Mouse (Mus musculus) limb, embryonic 11.5 days (tissue): ENCODE measurements around the gene Gm48551. TPM values are rescaled to one million over a fixed set of nuclear protein-coding genes. Genes with fewer than 3 reads are reported as not detected.

Source experiments
- ATAC-seq: fragments of 200-750 bp; cut with Nextera tagmentation; 2 replicates; pipeline ENCODE4 v1.8.0; 2017; ENCODE audit warnings: low read depth; ENCODE audit not compliant: insufficient number of reproducible peaks, low FRiP score, low TSS enrichment
- DNase-seq: peaks from one replicate; pipeline ENCODE4 v3.0.0-alpha.2; 2015; ENCODE audit warnings: low spot score
- H3K27ac ChIP-seq: fragments of 300-500 bp; sonication (generic); replicated peaks from 2 replicates; pipeline ENCODE4 v1.5.1; 2014; ENCODE audit warnings: low read depth, mild to moderate bottlenecking, low read length
- H3K27me3 ChIP-seq: fragments of 300-500 bp; sonication (generic); 2 replicates; pipeline ENCODE4 v1.6.1; 2014; ENCODE audit warnings: mild to moderate bottlenecking, low read length, mixed read lengths; ENCODE audit not compliant: control insufficient read depth, insufficient read depth
- H3K36me3 ChIP-seq: fragments of 300-500 bp; sonication (generic); 2 replicates; pipeline ENCODE4 v1.6.1; 2014; ENCODE audit warnings: mild to moderate bottlenecking, low read length, moderate library complexity, mixed read lengths; ENCODE audit not compliant: control insufficient read depth, insufficient read depth
- H3K4me1 ChIP-seq: fragments of 300-500 bp; sonication (generic); 2 replicates; pipeline ENCODE4 v1.6.1; 2014; ENCODE audit warnings: low read length, mixed read lengths; ENCODE audit not compliant: control insufficient read depth, insufficient read depth
- H3K4me2 ChIP-seq: fragments of 300-500 bp; sonication (generic); 2 replicates; pipeline ENCODE4 v1.6.1; 2014; ENCODE audit warnings: low read depth, mild to moderate bottlenecking, moderate library complexity; ENCODE audit not compliant: severe bottlenecking
- H3K4me3 ChIP-seq: fragments of 300-500 bp; sonication (generic); 2 replicates; pipeline ENCODE4 v1.5.1; 2014; ENCODE audit warnings: low read depth, low read length
- H3K9ac ChIP-seq: fragments of 300-500 bp; sonication (generic); 2 replicates; pipeline ENCODE4 v1.6.1; 2014; ENCODE audit warnings: mild to moderate bottlenecking, low read length
- H3K9me3 ChIP-seq: fragments of 300-500 bp; sonication (generic); 2 replicates; pipeline ENCODE4 v1.6.1; 2016; ENCODE audit warnings: low read length; ENCODE audit not compliant: control insufficient read depth
- WGBS: fragments of 180-500 bp; shearing (Covaris S2); extraction: QIAGEN DNeasy Blood & Tissue Kit; methylation state at CpG from one replicate; pipeline ENCODE4 v1.1.7; 2014; 5-methylcytosine and 5-hydroxymethylcytosine counted together
- polyA plus RNA-seq: library from polyadenylated mRNA; unstranded; fragments of >200 nt; fragmentation: Nextera tagmentation; extraction: Ambion mirVana; gene quantifications from 2 replicates; pipeline ENCODE4 v1.2.1, GENCODE M21; 2014

Gm48551 gene
- polyA plus RNA-seq, 1 experiment from 2014 or later, result 2.1 TPM

GRCm38 (mm10) chr10:81344421-81345161 lies 39.7 kb upstream of the Gm48551 start:
- H3K9ac ChIP-seq, result no peak overlapping the region
- 60% methylated on average over 8 of the region's 8 CpGs for WGBS
- peaks cover 22% of the 10 kb centered on the region for H3K4me1 ChIP-seq
- H3K27me3 ChIP-seq, result peaks cover 34% of the 10 kb centered on the region
- no peak for ATAC-seq
- no peak overlapping the region for H3K4me2 ChIP-seq
- peaks cover 2% of the 10 kb centered on the region; the same call in 1 of the 2 replicates for H3K36me3 ChIP-seq
- H3K27ac ChIP-seq, result no peak overlapping the region
- no peak for DNase-seq
- H3K9me3 ChIP-seq, result no peaks in the 10 kb centered on the region
- no peak overlapping the region for H3K4me3 ChIP-seq

GRCm38 (mm10) chr10:81345162-81345534 lies 39.1 kb upstream of the Gm48551 start:
- H3K36me3 ChIP-seq, result peaks cover 2% of the 10 kb centered on the region; the same call in 1 of the 2 replicates
- no peak overlapping the region for H3K4me2 ChIP-seq
- no peak for ATAC-seq
- no peak overlapping the region for H3K9ac ChIP-seq
- H3K9me3 ChIP-seq, result no peaks in the 10 kb centered on the region
- no peak for DNase-seq
- no peak overlapping the region for H3K27ac ChIP-seq
- peaks cover 24% of the 10 kb centered on the region for H3K4me1 ChIP-seq
- peaks cover 34% of the 10 kb centered on the region for H3K27me3 ChIP-seq
- H3K4me3 ChIP-seq, result no peak overlapping the region
- 87% methylated on average over 4 of the region's 4 CpGs for WGBS

GRCm38 (mm10) chr10:81346453-81347067 lies 37.7 kb upstream of the Gm48551 start:
- Histone ChIP-seq H3K27ac (no peak overlapping the region; the same call in 1 of the 2 replicates), H3K4me2 (peak overlapping the region; percentile 51), H3K27me3 (peaks cover 29% of the 10 kb centered on the region), H3K9me3 (no peaks in the 10 kb centered on the region), H3K4me1 (peaks cover 24% of the 10 kb centered on the region), H3K4me3 (peak overlapping the region; percentile 30), H3K36me3 (peaks cover 2% of the 10 kb centered on the region; the same call in 1 of the 2 replicates), H3K9ac (peak overlapping the region; percentile 43)
- 5% methylated on average over 50 of the region's 55 CpGs for WGBS
- DNase-seq, result peak; percentile 82
- no peak for ATAC-seq

GRCm38 (mm10) chr10:81349146-81349545 lies 35.1 kb upstream of the Gm48551 start:
- Histone ChIP-seq H3K9ac (peak overlapping the region; percentile 92; the same call in 1 of the 2 replicates), H3K4me1 (peaks cover 20% of the 10 kb centered on the region), H3K27me3 (peaks cover 6% of the 10 kb centered on the region; the same call in 1 of the 2 replicates), H3K36me3 (peaks cover 2% of the 10 kb centered on the region; the same call in 1 of the 2 replicates), H3K4me3 (peak overlapping the region; percentile 98), H3K9me3 (no peaks in the 10 kb centered on the region), H3K27ac (no peak overlapping the region), H3K4me2 (peak overlapping the region; percentile 89)
- WGBS, result 8% methylated on average over 12 of the region's 12 CpGs
- DNase-seq (no peak), ATAC-seq (no peak)

DNA sequence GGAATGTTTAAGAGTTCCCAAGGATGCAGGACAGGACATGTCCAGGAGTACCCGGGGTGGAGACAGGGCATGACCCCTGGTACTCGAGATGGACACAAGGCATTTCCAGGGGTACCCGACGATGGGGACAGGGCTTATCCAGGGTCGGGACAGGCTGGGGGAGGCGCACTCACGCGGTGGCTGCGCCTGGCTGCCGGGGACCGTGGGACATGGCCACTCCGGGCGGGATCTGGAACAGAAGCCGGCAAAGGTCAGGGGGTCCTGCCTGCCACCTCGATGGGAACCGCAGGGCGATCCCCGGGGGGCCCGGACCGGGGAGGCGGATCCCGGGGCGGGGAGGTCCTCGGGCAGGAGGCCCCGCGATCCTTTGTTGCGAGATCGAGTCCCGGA lies 34.3 kb upstream of the Gm48551 start:
- Histone ChIP-seq H3K27me3 (no peaks in the 10 kb centered on the region; the same call in 1 of the 2 replicates), H3K4me3 (peak overlapping the region; percentile 98), H3K9ac (peak overlapping the region; percentile 92), H3K9me3 (no peaks in the 10 kb centered on the region), H3K36me3 (peaks cover 2% of the 10 kb centered on the region; the same call in 1 of the 2 replicates), H3K27ac (peak overlapping the region; percentile 62; the same call in 1 of the 2 replicates), H3K4me2 (peak overlapping the region; percentile 89), H3K4me1 (peaks cover 20% of the 10 kb centered on the region)
- DNase-seq (no peak), ATAC-seq (peak; percentile 1; the same call in 1 of the 2 replicates)
- WGBS, result 0% methylated on average over 25 of the region's 29 CpGs

GRCm38 (mm10) chr10:81350351-81351063 lies 33.8 kb upstream of the Gm48551 start, which contains the start of gene Hmg20b:
Hmg20b (minus strand) TSS chr10:81350480.
- Histone ChIP-seq H3K9me3 (no peaks in the 10 kb centered on the region), H3K9ac (peak within 1 kb of the TSS; percentile 92), H3K27me3 (no peaks in the 10 kb centered on the region; the same call in 1 of the 2 replicates), H3K4me2 (peak within 1 kb of the TSS; percentile 89), H3K4me1 (peaks cover 20% of the 10 kb centered on the region), H3K27ac (peak within 1 kb of the TSS; percentile 62; the same call in 1 of the 2 replicates), H3K4me3 (peak within 1 kb of the TSS; percentile 98), H3K36me3 (peaks cover 2% of the 10 kb centered on the region; the same call in 1 of the 2 replicates)
- peak; percentile 88 for ATAC-seq
- peak; percentile 99 for DNase-seq
- under 1% methylated on average over 54 of the region's 54 CpGs for WGBS

- H3K4me1 ChIP-seq, result peaks cover 16% of the 10 kb centered on the region
- WGBS, result 23% methylated on average over 9 of the region's 9 CpGs
- no peak overlapping the region for H3K9ac ChIP-seq
- H3K4me3 ChIP-seq, result no peak overlapping the region
- no peaks in the 10 kb centered on the region for H3K9me3 ChIP-seq
- H3K27ac ChIP-seq, result no peak overlapping the region
- H3K27me3 ChIP-seq, result no peaks in the 10 kb centered on the region
- peaks cover 2% of the 10 kb centered on the region; the same call in 1 of the 2 replicates for H3K36me3 ChIP-seq
- H3K4me2 ChIP-seq, result 0 out of 2 replicates have a peak overlapping the region, but pooled peaks have one; percentile 4
- ATAC-seq (no peak), DNase-seq (no peak)
Measured at GRCm38 (mm10) chr10:81351678-81352291, 32.5 kb upstream of the Gm48551 start.
